Mouse (Mus musculus) CD4-positive, CD25-positive, alpha-beta regulatory T cell, adult 9 weeks (primary cell): Measurements from ENCODE around the gene Cd320. TPM values are rescaled to one million over a fixed set of nuclear protein-coding genes. Genes with fewer than 3 reads are reported as not detected.

Experiments
- polyA plus RNA-seq: library from polyadenylated mRNA; unstranded; fragments of 100-300 nt; shearing (Covaris generic); gene quantifications from one replicate; pipeline ENCODE4 v1.2.1, GENCODE M21; 2017

Gene Cd320
- 26.2 TPM for polyA plus RNA-seq

GRCm38 (mm10) chr17:33842966-33843795, at the start of gene Cd320:
Cd320 (plus strand) TSS chr17:33843091.

DNA sequence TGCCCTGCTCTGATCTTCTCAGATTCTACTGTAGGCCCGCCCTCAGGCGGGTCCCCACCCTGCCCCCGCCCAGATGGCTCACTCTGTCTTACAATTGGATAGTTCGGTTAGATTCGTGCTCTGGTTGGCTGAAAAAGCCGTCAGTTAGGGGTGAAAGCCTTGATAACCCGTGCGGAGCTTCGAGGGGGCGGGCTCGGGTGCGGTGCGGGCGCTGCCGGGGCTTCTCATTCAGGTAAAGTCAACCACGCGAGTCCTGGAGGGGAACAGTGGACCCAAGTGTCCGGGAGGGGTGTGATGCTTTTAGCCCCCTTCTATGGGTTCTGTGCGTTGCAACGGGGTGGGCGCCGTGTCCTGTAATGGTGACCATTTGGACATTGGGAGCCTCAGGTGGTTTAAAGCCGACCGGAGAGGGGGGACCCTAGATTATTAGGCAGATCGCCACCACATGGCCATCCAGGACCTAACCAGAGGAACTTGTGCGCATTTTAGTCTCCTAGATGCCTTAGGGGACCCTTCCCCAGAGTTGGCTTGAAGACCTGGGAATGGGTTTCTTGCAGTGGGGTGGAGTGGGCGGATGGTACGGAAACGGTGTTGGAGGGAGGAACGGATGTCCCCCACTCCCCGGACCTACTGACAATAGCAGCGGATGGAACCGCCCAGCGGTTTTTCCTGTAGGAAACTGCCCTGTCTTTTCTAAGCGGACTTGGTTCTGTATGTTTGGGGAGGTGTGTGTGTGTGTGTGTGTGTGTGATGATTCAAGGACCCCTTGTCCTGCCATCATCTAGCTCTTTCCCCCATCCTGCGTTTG, 32.4 kb upstream of the Cd320 start, which contains the start of gene Kank3:
Gene Kank3 (plus strand): TSS at position 186 of the 808 bp plus-strand sequence.

DNA sequence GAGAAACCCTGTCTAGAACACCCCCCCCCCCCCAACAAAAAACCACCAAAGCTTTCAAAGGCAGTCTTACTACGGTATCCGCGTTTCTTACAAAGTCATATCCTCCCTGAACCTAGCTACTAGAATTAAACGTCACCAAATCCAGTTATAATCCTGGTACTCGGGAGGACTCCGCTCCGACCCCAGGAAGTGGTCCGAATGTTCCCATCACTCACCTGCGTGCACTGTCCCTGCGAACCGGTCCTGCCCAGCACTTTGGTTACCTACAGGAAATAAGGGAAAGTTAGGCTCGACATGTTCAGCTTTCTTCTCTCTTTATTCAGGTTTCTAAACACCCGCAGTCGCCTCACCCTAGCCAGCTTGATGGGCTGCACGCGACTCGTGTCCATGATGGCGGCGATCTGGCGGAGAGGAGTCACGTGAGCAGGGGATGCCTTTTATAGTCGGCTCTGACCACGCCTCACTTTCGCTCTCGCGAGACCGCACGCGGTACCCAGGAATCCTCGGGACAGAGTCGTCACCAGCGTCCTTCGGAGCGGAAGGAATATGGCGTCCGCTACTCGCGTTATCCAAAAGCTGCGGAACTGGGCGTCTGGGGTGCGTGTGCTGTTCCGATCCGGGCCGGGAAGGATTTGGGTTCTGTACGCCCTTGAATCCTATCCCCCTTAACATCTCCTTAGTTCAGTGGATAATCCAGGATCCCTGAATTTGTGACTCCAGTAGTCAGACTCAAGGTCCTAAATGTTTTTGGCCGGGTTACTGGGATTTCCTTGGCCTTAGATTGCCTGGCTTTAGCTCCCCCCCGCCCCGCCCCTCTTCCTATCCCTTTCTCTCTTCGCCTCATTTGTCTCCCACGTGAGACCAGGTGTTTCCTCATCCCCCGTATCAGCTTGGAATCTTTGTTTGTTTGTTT, 18.6 kb upstream of the Cd320 start, which contains the start of the genes Rps28 and Ndufa7:
Gene Rps28 (minus strand): TSS at position 479 of the 913 bp plus-strand sequence.
Gene Ndufa7 (plus strand): TSS at position 489 of the 913 bp plus-strand sequence.

GRCm38 (mm10) chr17:33873537-33873936, 30.6 kb downstream of the Cd320 start, which contains the start of gene Gm7029:
Gm7029 (plus strand) TSS chr17:33873837.

DNA sequence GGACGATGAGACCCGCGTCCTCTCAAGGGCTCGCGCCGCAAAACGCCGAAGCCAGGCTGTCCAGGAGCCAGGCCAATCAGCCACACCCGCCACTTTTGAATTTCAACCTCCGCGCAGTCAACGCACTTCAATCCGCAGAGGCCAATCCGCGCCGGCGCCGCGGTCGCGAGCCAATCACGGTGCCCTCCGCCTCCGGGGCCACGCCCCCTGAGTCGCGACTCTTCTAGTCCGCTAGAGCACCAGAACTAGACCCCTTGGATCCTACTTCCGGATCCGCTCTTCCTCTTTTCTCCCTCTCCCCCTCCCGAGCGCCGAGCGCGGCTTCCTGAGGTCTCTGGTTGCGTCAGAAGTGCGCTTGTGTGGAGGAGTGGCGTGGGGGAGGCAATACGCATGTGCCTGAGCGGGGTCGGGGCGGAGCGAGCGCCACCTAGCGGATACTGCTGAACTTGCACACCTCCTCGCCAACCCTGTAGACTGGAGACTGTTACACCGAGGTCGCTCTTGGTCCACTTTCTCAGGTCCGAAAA, 47.7 kb downstream of the Cd320 start, which contains the start of gene Kifc1:
Gene Kifc1 (minus strand): TSS at position 129 of the 527 bp plus-strand sequence.

Other genes with a start within 250 kb of the Cd320 start
- 82.5 TPM for gene Zfp414, start 214.0 kb upstream of the Cd320 start, polyA plus RNA-seq
- gene Pram1, start 205.0 kb upstream of the Cd320 start, polyA plus RNA-seq = 2.5 TPM
- 352 TPM for gene Hnrnpm, start 156.2 kb upstream of the Cd320 start, polyA plus RNA-seq
- gene March2, start 124.4 kb upstream of the Cd320 start, polyA plus RNA-seq = 33.3 TPM
- 331 TPM for gene Rab11b, start 82.6 kb upstream of the Cd320 start, polyA plus RNA-seq
- 3.4 TPM for gene Angptl4, start 61.3 kb upstream of the Cd320 start, polyA plus RNA-seq
- gene Kank3, start 32.6 kb upstream of the Cd320 start, polyA plus RNA-seq = 3.2 TPM
- 1,412 TPM for gene Rps28, start 18.5 kb upstream of the Cd320 start, polyA plus RNA-seq
- 422 TPM for gene Ndufa7, start 18.5 kb upstream of the Cd320 start, polyA plus RNA-seq
- not detected for gene Gm7029, start 30.7 kb downstream of the Cd320 start, polyA plus RNA-seq
- 5.5 TPM for gene Kifc1, start 47.6 kb downstream of the Cd320 start, polyA plus RNA-seq
- gene Platr17, start 62.0 kb downstream of the Cd320 start, polyA plus RNA-seq = 4.0 TPM
- gene Daxx, start 66.3 kb downstream of the Cd320 start, polyA plus RNA-seq = 143 TPM
- gene Tapbp, start 72.8 kb downstream of the Cd320 start, polyA plus RNA-seq = 701 TPM
- gene Zbtb22, start 72.8 kb downstream of the Cd320 start, polyA plus RNA-seq = 23.0 TPM
- 107 TPM for gene Rgl2, start 86.5 kb downstream of the Cd320 start, polyA plus RNA-seq
- gene Pfdn6, start 97.3 kb downstream of the Cd320 start, polyA plus RNA-seq = 152 TPM
- gene Wdr46, start 97.6 kb downstream of the Cd320 start, polyA plus RNA-seq = 76.0 TPM
- 46.4 TPM for gene B3galt4, start 108.4 kb downstream of the Cd320 start, polyA plus RNA-seq
- 90.1 TPM for gene Vps52, start 112.7 kb downstream of the Cd320 start, polyA plus RNA-seq
- gene Rps18, start 112.9 kb downstream of the Cd320 start, polyA plus RNA-seq = 3,509 TPM
- gene H2-K1, start 157.3 kb downstream of the Cd320 start, polyA plus RNA-seq = 12,738 TPM
- 15.2 TPM for gene Ring1, start 181.6 kb downstream of the Cd320 start, polyA plus RNA-seq
- 37.9 TPM for gene H2-Ke6, start 185.0 kb downstream of the Cd320 start, polyA plus RNA-seq
- gene Slc39a7, start 188.6 kb downstream of the Cd320 start, polyA plus RNA-seq = 157 TPM
- gene Rxrb, start 188.7 kb downstream of the Cd320 start, polyA plus RNA-seq = 23.4 TPM
- gene Col11a2, start 196.3 kb downstream of the Cd320 start, polyA plus RNA-seq = 2.1 TPM
- gene H2-Oa, start 249.2 kb downstream of the Cd320 start, polyA plus RNA-seq = 37.0 TPM